8 mouse cellular contexts compared by ENCODE assay signal in genomic region chr12:31967536-31967935, GRCm38 (mm10). TPM values are rescaled to one million over a fixed set of nuclear protein-coding genes. Genes with fewer than 3 reads are reported as not detected.
DNase-seq lines count a peak whose midpoint lies in the region; ATAC-seq lines count a peak whose summit lies in the region.

No protein-coding gene starts in this region.

- H3K9ac ChIP-seq in forebrain, embryonic 12.5 days: no peak overlapping the region
- H3K9ac ChIP-seq in midbrain, embryonic 12.5 days (replicated peaks): no peak overlapping the region

- WGBS in forebrain, embryonic 12.5 days: 9% methylated on average over 2 of the region's 2 CpGs
- 5% methylated on average over 2 of the region's 2 CpGs for WGBS in midbrain, embryonic 12.5 days

- ATAC-seq in forebrain, embryonic 12.5 days (ENCODE audit: low FRiP score): peak; percentile 46
- peak; percentile 49 for ATAC-seq in midbrain, embryonic 12.5 days (ENCODE audit: low FRiP score, low read depth)

- H3K4me2 ChIP-seq in forebrain, embryonic 12.5 days: no peak overlapping the region
- no peak overlapping the region for H3K4me2 ChIP-seq in midbrain, embryonic 12.5 days (replicated peaks)

- DNase-seq in adrenal gland, adult 2 months: peak; percentile 36
- no peak for DNase-seq in adrenal gland, postnatal 25 days
- DNase-seq in urinary bladder, postnatal 36 days (ENCODE audit: low spot score in 2 of 2): peak; percentile 13 to 27
- no peak for DNase-seq in urinary bladder, adult 18-20 months (ENCODE audit: low spot score in 2 of 2)
- peak; percentile 66 for DNase-seq in kidney, adult 9 months
- DNase-seq in testis, postnatal 14 days (ENCODE audit: low spot score): no peak

- no peaks in the 10 kb centered on the region for H3K9me3 ChIP-seq in forebrain, embryonic 12.5 days
- no peaks in the 10 kb centered on the region for H3K9me3 ChIP-seq in midbrain, embryonic 12.5 days

- H3K27me3 ChIP-seq in forebrain, embryonic 12.5 days: no peaks in the 10 kb centered on the region
- no peaks in the 10 kb centered on the region for H3K27me3 ChIP-seq in midbrain, embryonic 12.5 days

- peaks cover 8% of the 10 kb centered on the region for H3K36me3 ChIP-seq in forebrain, embryonic 12.5 days (replicated peaks)
- peaks cover 21% of the 10 kb centered on the region for H3K36me3 ChIP-seq in midbrain, embryonic 12.5 days

- H3K4me3 ChIP-seq in forebrain, embryonic 12.5 days (replicated peaks): no peak overlapping the region
- no peak overlapping the region for H3K4me3 ChIP-seq in midbrain, embryonic 12.5 days

- H3K27ac ChIP-seq in forebrain, embryonic 12.5 days: no peak overlapping the region
- H3K27ac ChIP-seq in midbrain, embryonic 12.5 days (replicated peaks): no peak overlapping the region

- H3K4me1 ChIP-seq in forebrain, embryonic 12.5 days: 0 out of 2 replicates have a peak, but pooled peaks cover 3% of the 10 kb centered on the region
- no peaks in the 10 kb centered on the region for H3K4me1 ChIP-seq in midbrain, embryonic 12.5 days

RNA-seq across cellular contexts. Expression of gene Hbp1, which starts 17.2 kb away (rescaled TPM):
- 10 to 100 TPM; 76.4 to 95.2 TPM for total RNA-seq in adrenal gland, adult 2 months (2021)
- polyA plus RNA-seq in adrenal gland, adult 2 months (2012; rRNA removed): 38.0 and 49.8 TPM in 2 replicates
- total RNA-seq in adrenal gland, postnatal 25 days (2021): 121 and 130 TPM in 2 replicates
- polyA plus RNA-seq in forebrain, embryonic 12.5 days (2016; fragmentation: Nextera tagmentation; extraction: Ambion mirVana): 81.3 and 85.2 TPM in 2 replicates
- polyA plus RNA-seq in midbrain, embryonic 12.5 days (2016; fragmentation: Nextera tagmentation; extraction: Ambion mirVana): 88.7 and 98.5 TPM in 2 replicates

Comparison
In these comparisons a context has a peak if more than half of its experiments do, and no peak if none do; other contexts are left out.
1. DNase-seq: peak in adrenal gland, adult 2 months (single experiment), urinary bladder, postnatal 36 days (2 of 2) and kidney, adult 9 months (single experiment); none in adrenal gland, postnatal 25 days (single experiment), urinary bladder, adult 18-20 months (0 of 2) and testis, postnatal 14 days (single experiment).